Mouse (Mus musculus) forebrain, embryonic 15.5 days (tissue): ENCODE measurements around the gene Gm45837. TPM values are rescaled to one million over a fixed set of nuclear protein-coding genes. Genes with fewer than 3 reads are reported as not detected.
A peak's percentile ranks its signal among the peaks of the same experiment; 100 is the strongest.
"Not testable (repeated sequence)": the region's sequence is repeated elsewhere in the genome, so short reads cannot be mapped to it uniquely, and the experiment has no call there.

Experiments
- ATAC-seq: fragments of 200-750 bp; cut with Nextera tagmentation; replicated peaks from 2 replicates; pipeline ENCODE4 v1.8.0; 2017; ENCODE audit warnings: mild to moderate bottlenecking, moderate TSS enrichment, moderate library complexity
- H3K27ac ChIP-seq: fragments of 300-500 bp; sonication (generic); replicated peaks from 2 replicates; pipeline ENCODE4 v1.5.1; 2015; ENCODE audit warnings: mild to moderate bottlenecking, inconsistent platforms
- H3K27me3 ChIP-seq: fragments of 300-500 bp; sonication (generic); 2 replicates; pipeline ENCODE4 v1.6.1; 2015; ENCODE audit warnings: inconsistent platforms
- H3K36me3 ChIP-seq: fragments of 300-500 bp; sonication (generic); 2 replicates; pipeline ENCODE4 v1.6.1; 2015; ENCODE audit warnings: mild to moderate bottlenecking, inconsistent platforms
- H3K4me1 ChIP-seq: fragments of 300-500 bp; sonication (generic); 2 replicates; pipeline ENCODE4 v1.6.1; 2015; ENCODE audit warnings: inconsistent platforms
- H3K4me2 ChIP-seq: fragments of 300-500 bp; sonication (generic); replicated peaks from 2 replicates; pipeline ENCODE4 v1.6.1; 2015; ENCODE audit warnings: mild to moderate bottlenecking, inconsistent platforms
- H3K4me3 ChIP-seq: fragments of 300-500 bp; sonication (generic); 2 replicates; pipeline ENCODE4 v1.5.1; 2015; ENCODE audit warnings: mild to moderate bottlenecking, inconsistent platforms
- H3K9ac ChIP-seq: fragments of 300-500 bp; sonication (generic); replicated peaks from 2 replicates; pipeline ENCODE4 v1.6.1; 2015; ENCODE audit warnings: mild to moderate bottlenecking, inconsistent platforms
- H3K9me3 ChIP-seq: fragments of 300-500 bp; sonication (generic); 2 replicates; pipeline ENCODE4 v1.6.1; 2016; ENCODE audit warnings: inconsistent platforms
- WGBS: fragments of 180-500 bp; shearing (Covaris S2); methylation state at CpG from one replicate; pipeline ENCODE4 v1.1.7; 2015; ENCODE audit warnings: mixed read lengths; 5-methylcytosine and 5-hydroxymethylcytosine counted together
- microRNA counts: library from miRNA; unstranded; fragments of <30 nt; microRNA quantifications from one replicate; lab custom pipeline; 2016
- microRNA-seq: library from miRNA; unstranded; fragments of <30 nt; microRNA quantifications from one replicate; pipeline ENCODE4, GENCODE M21; 2016
- polyA plus RNA-seq: library from polyadenylated mRNA; unstranded; fragments of >200 nt; fragmentation: Nextera tagmentation; extraction: Ambion mirVana; gene quantifications from 2 replicates; pipeline ENCODE4 v1.2.1, GENCODE M21; 2015

The Gm45837 gene
- polyA plus RNA-seq, 1 experiment from 2014 or later: not detected

DNA sequence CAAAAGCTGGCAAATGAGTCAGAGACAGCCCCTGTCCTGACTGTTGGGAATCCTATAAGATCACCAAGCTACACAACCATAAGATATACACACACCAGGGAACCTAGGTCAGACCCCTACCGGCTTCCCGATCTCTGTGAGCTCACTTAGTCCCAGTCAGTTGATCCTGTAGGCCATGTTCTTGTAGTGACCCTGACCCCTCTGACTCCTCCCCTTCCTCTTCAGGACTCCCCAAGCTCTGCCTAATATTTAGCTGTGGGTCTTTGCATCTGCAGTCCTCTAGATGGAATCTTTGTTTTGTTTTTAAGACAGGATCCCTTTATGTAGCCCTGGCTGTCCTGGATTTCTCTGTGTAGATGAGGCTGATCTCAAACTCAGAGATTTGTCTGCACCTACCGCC, 138.6 kb downstream of the Gm45837 start:
- no peak overlapping the region for H3K27ac ChIP-seq
- no peaks in the 10 kb centered on the region for H3K36me3 ChIP-seq
- no peaks in the 10 kb centered on the region for H3K9me3 ChIP-seq
- no peak overlapping the region for H3K4me3 ChIP-seq
- no peak overlapping the region for H3K4me2 ChIP-seq
- H3K27me3 ChIP-seq: no peaks in the 10 kb centered on the region
- no peaks in the 10 kb centered on the region for H3K4me1 ChIP-seq
- 84% methylated on average over 3 of the region's 3 CpGs for WGBS
- no peak for ATAC-seq
- H3K9ac ChIP-seq: no peak overlapping the region

DNA sequence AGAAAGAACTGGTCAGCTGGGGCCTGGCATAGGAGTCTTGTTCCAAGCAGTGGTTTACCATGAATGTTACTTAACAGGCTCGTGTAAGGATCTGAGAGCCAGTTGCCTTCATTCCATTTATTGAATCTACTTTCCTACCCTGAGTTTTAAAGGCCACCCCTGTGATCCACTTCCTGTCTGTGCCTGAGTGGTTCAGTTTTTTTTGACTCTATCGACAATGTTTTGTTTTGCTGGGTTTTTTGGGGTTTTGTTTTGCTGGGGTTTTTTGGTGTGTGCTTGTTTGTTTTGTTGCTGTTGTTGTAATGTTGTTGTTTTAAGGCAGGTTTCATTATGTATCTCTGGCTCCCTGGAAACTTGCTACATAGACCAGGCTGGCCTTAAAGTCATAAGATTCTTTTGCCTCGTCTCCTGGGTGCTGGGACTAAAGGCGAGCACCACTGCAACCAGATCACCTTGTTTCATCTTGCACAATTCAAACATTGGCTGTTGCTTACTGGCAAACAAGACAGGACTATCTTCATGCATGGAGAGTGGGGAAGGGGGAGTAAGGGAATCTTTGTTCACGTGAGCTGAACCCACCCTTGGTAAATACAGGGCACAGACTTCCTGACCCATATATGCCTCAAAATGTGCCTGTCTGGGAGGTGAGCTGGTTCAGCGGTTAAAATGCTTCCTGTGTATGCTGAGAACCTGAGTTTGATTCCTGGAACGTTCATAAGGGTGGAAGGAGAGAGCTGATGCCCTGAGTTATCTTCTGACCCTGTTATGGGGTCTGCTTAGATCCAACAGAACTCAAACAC, 140.2 kb downstream of the Gm45837 start:
- Histone ChIP-seq H3K4me1 (no peaks in the 10 kb centered on the region), H3K9me3 (no peaks in the 10 kb centered on the region), H3K4me3 (no peak overlapping the region), H3K9ac (no peak overlapping the region), H3K27me3 (no peaks in the 10 kb centered on the region), H3K36me3 (no peaks in the 10 kb centered on the region), H3K4me2 (no peak overlapping the region), H3K27ac (no peak overlapping the region)
- WGBS: 77% methylated on average over 7 of the region's 7 CpGs
- no peak for ATAC-seq

DNA sequence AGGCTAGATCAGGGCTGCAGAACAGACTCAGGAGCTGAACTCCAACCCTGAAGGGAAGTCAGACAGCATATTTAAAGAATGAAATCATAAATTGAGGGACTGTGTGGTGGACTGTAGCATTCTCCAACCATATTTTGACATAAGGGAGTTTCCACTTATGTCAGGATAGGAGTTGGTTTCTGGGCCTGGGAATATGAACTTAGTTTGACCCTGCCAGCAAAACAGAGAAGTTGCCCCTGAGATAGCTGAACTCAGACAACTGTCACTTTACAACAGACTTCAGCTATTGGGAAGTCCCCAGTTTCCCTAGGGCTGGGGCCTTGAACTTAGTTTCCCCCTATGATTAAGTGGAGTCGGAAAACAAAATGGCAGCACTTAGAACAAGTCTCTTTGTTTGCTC, 140.8 kb downstream of the Gm45837 start:
- no peaks in the 10 kb centered on the region for H3K27me3 ChIP-seq
- WGBS: 92% methylated on average over 1 of the region's 1 CpGs
- no peak for ATAC-seq

DNA sequence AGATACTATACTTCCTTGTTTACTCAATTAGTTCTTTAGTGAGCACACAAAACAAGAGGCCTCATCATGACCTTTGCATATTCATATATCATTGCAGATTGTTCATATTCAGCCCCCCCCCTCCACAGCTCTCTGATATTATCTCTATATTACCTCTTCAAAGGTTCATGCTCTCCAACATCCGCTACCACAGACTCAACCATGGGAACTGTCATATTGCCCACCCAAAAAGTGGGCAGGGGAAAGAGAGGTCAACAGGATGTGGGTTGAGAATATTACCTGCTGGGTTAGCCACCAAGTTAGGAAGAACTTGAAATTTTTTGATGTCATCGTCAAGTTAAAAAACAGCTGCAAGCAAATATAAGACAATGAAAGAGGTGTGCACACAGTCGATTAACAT, 144.8 kb downstream of the Gm45837 start:
- H3K4me2 ChIP-seq, H3K36me3 ChIP-seq, H3K4me3 ChIP-seq, H3K9me3 ChIP-seq, H3K9ac ChIP-seq, H3K4me1 ChIP-seq, ATAC-seq, H3K27ac ChIP-seq, H3K27me3 ChIP-seq: not testable (repeated sequence)
- 94% methylated on average over 3 of the region's 3 CpGs for WGBS

More for the DNA sequence above, 140.8 kb downstream of the Gm45837 start:
- no peaks in the 10 kb centered on the region for H3K9me3 ChIP-seq
- H3K4me1 ChIP-seq: no peaks in the 10 kb centered on the region
- H3K9ac ChIP-seq: no peak overlapping the region
- H3K27ac ChIP-seq: no peak overlapping the region
- H3K4me2 ChIP-seq: no peak overlapping the region
- H3K4me3 ChIP-seq: no peak overlapping the region
- H3K36me3 ChIP-seq: no peaks in the 10 kb centered on the region

DNA sequence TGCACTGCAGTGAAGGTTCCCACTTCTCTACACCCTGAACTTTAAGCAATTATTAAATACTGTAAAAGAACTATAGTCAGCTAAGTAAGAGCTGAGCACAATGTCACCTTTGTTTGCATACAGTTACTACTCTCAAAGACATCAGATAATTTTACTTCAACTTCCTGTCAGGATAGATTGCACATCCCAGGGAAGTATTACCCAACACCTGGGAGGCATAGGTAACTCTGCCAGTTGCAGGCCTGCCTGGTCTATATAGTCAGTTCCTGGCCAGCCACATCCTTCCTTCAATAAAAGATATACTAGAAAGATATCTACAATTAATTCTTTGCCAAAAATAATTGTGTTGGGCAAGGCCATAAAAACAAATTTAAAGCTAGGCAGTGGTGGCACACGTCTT, 146.7 kb downstream of the Gm45837 start:
- no peaks in the 10 kb centered on the region for H3K27me3 ChIP-seq
- H3K4me1 ChIP-seq: no peaks in the 10 kb centered on the region
- H3K4me3 ChIP-seq: no peak overlapping the region
- 76% methylated on average over 1 of the region's 1 CpGs for WGBS
- no peak overlapping the region for H3K27ac ChIP-seq
- H3K9ac ChIP-seq: no peak overlapping the region
- no peaks in the 10 kb centered on the region for H3K36me3 ChIP-seq
- no peak overlapping the region for H3K4me2 ChIP-seq
- no peak for ATAC-seq
- no peaks in the 10 kb centered on the region for H3K9me3 ChIP-seq

DNA sequence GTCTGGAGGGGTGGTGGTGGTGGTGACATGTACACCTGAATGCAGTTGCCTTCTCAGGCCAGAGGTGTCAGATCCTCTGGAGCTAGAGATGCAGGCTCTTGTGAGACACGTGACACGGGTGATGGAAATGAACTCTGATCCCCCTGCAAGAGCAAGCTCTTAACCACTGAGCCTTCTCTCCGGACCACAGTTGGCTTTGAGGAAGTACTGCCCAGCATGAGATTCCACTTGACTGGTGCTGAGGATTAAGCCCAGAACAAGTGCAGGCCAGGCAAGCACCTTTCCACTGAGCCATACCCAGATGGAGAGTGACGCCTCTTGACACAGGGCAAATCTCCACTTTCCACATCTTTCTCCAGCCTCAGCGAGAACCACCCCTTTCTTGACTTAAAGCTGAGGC, 148.7 kb downstream of the Gm45837 start:
- not testable (repeated sequence) for H3K4me3 ChIP-seq, H3K27ac ChIP-seq, H3K4me2 ChIP-seq, H3K36me3 ChIP-seq, H3K9ac ChIP-seq, H3K4me1 ChIP-seq, ATAC-seq, H3K9me3 ChIP-seq, H3K27me3 ChIP-seq
- 77% methylated on average over 5 of the region's 5 CpGs for WGBS

MicroRNAs within 50 kb of the gene (microRNA counts, 519-probe panel; counts per million panel counts)
- microRNA mmu-miR-139-3p (lab: Ali Mortazavi, UCI) (not detected), microRNA mmu-miR-139-5p (lab: Ali Mortazavi, UCI) (2,273 counts per million, percentile 42 among the panel's probes with 10 or more counts)

Small RNA genes lying within 50 kb of the gene (microRNA-seq; reads per million reads assigned to microRNA genes)
- 4,022 reads per million, percentile 90 among the genes with 10 or more reads in this experiment for gene Mir139

Other genes starting within 250 kb of the Gm45837 start
- gene Atg16l2, start 108.6 kb upstream of the Gm45837 start, polyA plus RNA-seq: 23.4 and 23.7 TPM in 2 replicates
- 5.8 and 8.0 TPM in 2 replicates for gene Stard10, start 93.8 kb upstream of the Gm45837 start, polyA plus RNA-seq
- gene Arap1, start 62.8 kb upstream of the Gm45837 start, polyA plus RNA-seq: 6.0 and 7.0 TPM in 2 replicates
- gene Pde2a, start 10.8 kb downstream of the Gm45837 start, polyA plus RNA-seq: 42.5 and 46.4 TPM in 2 replicates
- not detected in 2 replicates for gene Art2b, start 174.7 kb downstream of the Gm45837 start, polyA plus RNA-seq